Mouse (Mus musculus) megakaryocyte, embryonic 14.5 days (primary cell): ENCODE measurements at regions not wholly inside any gene's neighbourhood (a gene's known extent, or its start where the extent isn't known, plus 50 kb on each side); places are given as distances from the start of the nearest gene placed in this dataset.

Source experiments
- H3K27me3 ChIP-seq: replicated peaks from 2 replicates; pipeline ENCODE3; 2012; ENCODE audit warnings: inconsistent platforms
- H3K36me3 ChIP-seq: replicated peaks from 2 replicates; pipeline ENCODE3; 2012; ENCODE audit warnings: low read length, inconsistent platforms, mixed read lengths
- H3K4me1 ChIP-seq: 2 replicates; pipeline ENCODE4 v1.6.1; 2012; ENCODE audit warnings: inconsistent platforms
- H3K4me3 ChIP-seq: replicated peaks from 2 replicates; pipeline ENCODE3; 2012; ENCODE audit warnings: moderate library complexity, mild to moderate bottlenecking, inconsistent platforms
- H3K9me3 ChIP-seq: 2 replicates; pipeline ENCODE4 v1.6.1; 2012; ENCODE audit warnings: inconsistent platforms
- FLI1 ChIP-seq: IDR thresholded peaks from 2 replicates; pipeline ENCODE4 v1.6.1; 2012; ENCODE audit warnings: low read length, inconsistent platforms, mixed read lengths
- GATA1 ChIP-seq: IDR thresholded peaks from 3 replicates; pipeline ENCODE4 v1.6.1; 2012; ENCODE audit warnings: mixed read lengths, low read length, inconsistent platforms, borderline replicate concordance

DNA sequence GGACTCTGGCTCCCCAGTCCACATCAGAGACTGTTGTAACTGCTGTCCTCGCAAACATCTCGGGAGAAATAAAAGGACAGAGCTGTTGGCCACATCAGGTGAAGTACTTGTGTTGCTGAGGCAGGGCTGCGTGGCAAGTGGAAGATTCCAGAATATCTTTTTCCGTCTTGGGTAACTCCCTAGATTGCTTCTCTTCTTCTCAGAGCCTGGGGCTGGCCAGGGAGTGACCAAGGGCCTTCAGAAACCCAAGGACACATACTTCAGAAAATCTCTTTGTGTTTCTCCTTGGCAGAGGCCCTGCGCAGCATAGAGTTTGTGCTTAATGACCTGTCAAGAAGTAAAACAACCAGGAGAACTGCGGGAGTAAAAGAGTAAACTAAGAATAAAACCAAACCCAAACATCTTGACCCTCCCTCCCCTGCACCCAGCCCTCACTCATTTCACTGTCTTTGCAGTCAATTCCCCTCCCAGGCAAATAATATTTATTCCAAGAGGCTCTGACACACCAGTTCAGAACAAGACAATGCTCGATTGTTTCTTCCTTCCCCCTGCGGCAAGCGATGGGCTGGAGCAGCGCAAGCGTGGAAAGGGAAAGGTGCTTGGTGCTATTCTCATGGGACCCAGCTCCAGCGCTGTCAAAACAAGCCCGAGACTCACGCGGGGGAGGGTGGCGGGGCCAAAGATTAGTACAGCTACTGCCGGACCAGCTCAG is 223.6 kb upstream of the Tmem45b start:
- TF ChIP-seq FLI1 (no peak), GATA1 (no peak)
- no peaks in the 10 kb centered on the region for H3K4me1 ChIP-seq
- H3K9me3 ChIP-seq: 0 out of 2 replicates have a peak, but pooled peaks cover 6% of the 10 kb centered on the region
- no peaks in the 10 kb centered on the region for H3K36me3 ChIP-seq
- H3K27me3 ChIP-seq: peaks cover 5% of the 10 kb centered on the region
- H3K4me3 ChIP-seq: no peak overlapping the region

DNA sequence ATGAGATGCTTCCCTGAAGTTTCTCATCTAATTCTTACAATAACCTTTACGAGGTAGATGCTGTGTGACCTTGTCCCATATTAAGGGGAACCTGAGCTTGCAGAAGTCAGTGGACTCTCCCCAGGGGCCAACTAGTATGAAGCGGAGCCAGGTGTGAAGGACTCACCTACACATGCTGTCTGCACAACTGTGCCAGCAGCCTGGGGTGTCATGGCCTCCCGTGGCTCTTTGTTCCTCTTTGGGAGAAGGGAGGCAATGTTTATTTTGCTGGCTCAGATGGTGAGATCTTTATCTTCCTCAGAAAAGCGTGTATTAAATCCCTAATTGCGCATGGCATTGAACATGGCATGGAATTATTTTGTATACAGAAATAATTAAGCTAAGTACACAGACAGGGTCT is 222.2 kb upstream of the Tmem45b start:
- Histone ChIP-seq H3K36me3 (no peaks in the 10 kb centered on the region), H3K4me3 (no peak overlapping the region), H3K9me3 (0 out of 2 replicates have a peak, but pooled peaks cover 6% of the 10 kb centered on the region), H3K27me3 (peaks cover 5% of the 10 kb centered on the region), H3K4me1 (no peaks in the 10 kb centered on the region)
- TF ChIP-seq FLI1: no peak

DNA sequence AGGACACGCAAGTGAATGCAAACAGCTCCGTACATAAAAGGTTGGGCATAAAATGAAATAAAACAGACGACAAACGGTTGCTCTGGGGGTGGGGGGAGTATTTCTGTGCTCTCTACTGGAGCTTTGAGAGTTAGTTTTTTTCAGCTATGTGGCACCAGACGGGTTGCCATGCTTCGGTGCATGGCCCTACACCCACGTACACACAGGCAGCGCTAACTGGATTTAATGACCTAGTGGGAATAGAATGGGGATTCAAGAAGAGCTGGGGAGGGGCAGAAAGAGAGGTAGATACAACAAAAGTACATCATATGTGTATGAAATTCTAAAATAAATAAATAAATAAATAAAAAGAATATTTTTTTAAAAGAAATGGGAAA is 220.5 kb upstream of the Tmem45b start:
- Histone ChIP-seq H3K27me3 (peaks cover 5% of the 10 kb centered on the region), H3K4me3 (no peak overlapping the region), H3K9me3 (no peaks in the 10 kb centered on the region), H3K36me3 (no peaks in the 10 kb centered on the region), H3K4me1 (no peaks in the 10 kb centered on the region)
- TF ChIP-seq FLI1: no peak
- TF ChIP-seq GATA1: no peak

DNA sequence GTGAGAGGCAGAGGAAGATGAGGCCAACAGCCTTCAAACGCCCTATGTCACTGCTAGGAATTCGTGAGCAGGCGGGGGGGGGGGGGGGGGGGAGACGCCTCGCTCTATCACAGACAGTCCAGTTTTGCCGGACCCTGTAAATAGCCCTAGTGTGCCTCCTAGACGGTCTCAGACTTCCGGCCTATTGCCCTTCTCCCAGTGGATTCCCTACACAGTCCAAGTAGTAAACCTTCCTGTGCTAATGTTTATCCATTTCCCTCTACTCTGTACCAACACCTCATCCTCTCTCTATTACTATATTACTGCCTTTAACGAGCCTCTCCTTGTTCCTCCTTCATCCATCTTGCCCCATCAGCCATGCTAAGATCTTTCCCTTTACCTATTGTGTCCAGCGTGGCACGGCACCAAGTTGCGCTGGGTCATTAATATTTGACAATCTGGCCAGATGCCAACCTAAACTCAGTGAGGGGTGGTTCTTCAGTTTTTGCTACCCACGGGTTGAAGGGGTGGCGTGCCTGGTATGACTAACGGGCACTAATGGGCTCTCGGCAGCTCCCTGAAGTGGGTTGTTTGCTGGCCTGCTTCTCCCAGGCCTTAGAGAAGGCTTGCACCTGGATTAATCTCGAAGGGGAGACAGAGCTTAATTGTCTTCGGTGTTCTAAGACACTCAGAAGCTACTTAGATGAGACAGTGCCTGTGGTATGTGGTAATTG is 220.0 kb upstream of the Tmem45b start:
- Histone ChIP-seq H3K36me3 (no peaks in the 10 kb centered on the region), H3K27me3 (peaks cover 5% of the 10 kb centered on the region), H3K4me1 (no peaks in the 10 kb centered on the region), H3K4me3 (no peak overlapping the region), H3K9me3 (no peaks in the 10 kb centered on the region)
- TF ChIP-seq GATA1 (no peak), FLI1 (no peak)

DNA sequence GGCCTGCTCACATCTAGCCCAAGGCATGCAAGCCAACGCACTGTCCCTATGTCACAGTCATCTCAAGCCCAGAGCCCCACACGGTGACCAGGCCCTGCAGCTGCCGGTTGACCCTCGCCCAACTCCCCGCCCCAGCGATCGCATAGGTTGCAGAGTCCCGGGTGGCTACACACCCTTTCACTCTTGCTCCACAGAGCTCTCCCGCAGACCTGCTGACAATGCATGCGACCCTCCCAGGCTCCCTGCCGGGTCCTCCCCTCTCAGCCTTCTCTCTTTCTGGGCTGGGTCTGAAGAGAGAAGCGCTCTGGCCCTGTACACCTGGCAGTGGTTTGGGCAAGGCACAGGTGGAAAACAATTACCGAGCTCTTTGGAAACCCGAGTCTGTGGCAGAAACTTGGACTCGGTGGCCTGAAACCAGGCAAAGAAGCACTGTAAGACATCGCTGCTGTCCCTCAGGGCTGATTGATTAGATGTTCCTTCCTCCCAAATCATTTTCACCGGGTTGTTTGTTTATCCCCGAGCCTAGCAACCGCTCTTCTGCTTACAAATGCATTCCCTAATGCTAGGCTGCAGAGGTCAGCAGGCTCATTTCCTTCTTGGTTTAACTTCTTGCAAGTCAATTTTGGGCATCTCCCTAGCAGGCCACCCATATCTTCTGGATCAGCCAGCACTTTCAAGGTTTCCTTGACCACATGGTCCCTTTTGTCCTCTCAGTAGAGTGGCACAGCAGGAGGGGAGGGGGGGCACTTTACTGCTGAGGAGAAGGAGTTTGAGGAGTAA is 219.2 kb upstream of the Tmem45b start:
- no peaks in the 10 kb centered on the region for H3K4me1 ChIP-seq
- H3K36me3 ChIP-seq: no peaks in the 10 kb centered on the region
- TF ChIP-seq GATA1 (no peak), FLI1 (no peak)
- H3K9me3 ChIP-seq: no peaks in the 10 kb centered on the region
- H3K27me3 ChIP-seq: peaks cover 5% of the 10 kb centered on the region
- no peak overlapping the region for H3K4me3 ChIP-seq

DNA sequence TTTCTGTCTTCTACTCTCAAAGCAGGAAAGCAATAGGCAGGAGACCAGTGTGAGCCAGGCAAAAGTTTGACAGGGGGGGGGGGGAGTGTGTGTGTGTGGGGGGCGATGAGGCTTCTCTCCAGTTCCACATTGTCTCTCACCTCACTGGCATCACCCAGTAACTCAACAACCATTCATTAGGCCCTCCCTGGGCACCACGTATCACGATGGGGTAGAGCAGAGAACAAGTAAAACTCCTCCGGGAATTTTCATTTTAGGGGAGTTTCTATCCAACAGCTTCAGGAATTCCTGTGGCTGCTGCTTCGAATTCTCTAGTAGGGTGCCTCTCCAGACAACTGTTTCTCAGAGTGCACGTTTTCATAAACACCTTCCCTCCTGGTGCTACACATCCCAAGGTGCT is 218.6 kb upstream of the Tmem45b start:
- TF ChIP-seq FLI1 (no peak), GATA1 (no peak)
- no peak overlapping the region for H3K4me3 ChIP-seq
- peaks cover 5% of the 10 kb centered on the region for H3K27me3 ChIP-seq
- H3K36me3 ChIP-seq: no peaks in the 10 kb centered on the region
- H3K4me1 ChIP-seq: no peaks in the 10 kb centered on the region
- no peaks in the 10 kb centered on the region for H3K9me3 ChIP-seq

DNA sequence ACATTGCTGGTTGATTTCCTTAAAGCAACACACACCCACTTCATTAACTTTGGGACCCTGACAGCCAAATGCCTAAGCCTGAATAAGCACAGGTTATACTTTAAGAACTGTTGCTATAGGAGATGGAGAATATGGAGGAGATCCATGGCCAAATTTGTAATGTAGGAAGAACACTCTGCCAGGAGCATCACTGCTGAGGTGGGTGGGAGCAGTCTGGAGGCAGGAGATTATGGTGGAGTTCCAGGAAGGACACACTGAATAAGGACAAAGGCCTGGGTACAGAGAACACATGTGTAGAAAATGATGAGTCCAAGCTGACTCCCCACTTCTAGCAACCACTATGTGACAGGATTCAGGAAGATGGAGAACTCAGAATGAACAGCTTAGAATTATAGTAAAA is 212.9 kb upstream of the Tmem45b start:
- no peaks in the 10 kb centered on the region for H3K27me3 ChIP-seq
- TF ChIP-seq GATA1 (no peak), FLI1 (no peak)
- H3K9me3 ChIP-seq: no peaks in the 10 kb centered on the region
- H3K36me3 ChIP-seq: no peaks in the 10 kb centered on the region
- no peak overlapping the region for H3K4me3 ChIP-seq
- no peaks in the 10 kb centered on the region for H3K4me1 ChIP-seq

DNA sequence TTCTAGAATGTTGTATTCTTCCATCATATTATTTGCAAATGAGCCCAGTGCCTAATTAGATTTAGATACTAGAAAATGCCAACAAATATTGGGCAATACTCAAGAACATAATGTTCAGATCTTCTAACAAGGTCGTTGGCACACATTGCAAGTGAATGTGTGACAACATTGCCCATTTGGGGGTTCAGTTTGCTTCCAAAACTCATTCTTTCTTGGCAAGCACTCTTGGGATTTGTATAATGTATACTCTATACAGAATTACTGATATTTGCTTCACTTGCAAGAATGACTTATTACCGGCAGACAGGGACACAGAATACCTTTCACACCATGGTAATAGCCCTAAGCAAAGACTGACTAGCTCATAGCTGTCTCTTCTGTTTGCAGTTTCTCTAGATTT is 194.8 kb upstream of the Tmem45b start:
- Histone ChIP-seq H3K36me3 (no peaks in the 10 kb centered on the region), H3K27me3 (no peaks in the 10 kb centered on the region), H3K9me3 (no peaks in the 10 kb centered on the region), H3K4me3 (no peak overlapping the region), H3K4me1 (no peaks in the 10 kb centered on the region)
- TF ChIP-seq GATA1 (no peak), FLI1 (no peak)

DNA sequence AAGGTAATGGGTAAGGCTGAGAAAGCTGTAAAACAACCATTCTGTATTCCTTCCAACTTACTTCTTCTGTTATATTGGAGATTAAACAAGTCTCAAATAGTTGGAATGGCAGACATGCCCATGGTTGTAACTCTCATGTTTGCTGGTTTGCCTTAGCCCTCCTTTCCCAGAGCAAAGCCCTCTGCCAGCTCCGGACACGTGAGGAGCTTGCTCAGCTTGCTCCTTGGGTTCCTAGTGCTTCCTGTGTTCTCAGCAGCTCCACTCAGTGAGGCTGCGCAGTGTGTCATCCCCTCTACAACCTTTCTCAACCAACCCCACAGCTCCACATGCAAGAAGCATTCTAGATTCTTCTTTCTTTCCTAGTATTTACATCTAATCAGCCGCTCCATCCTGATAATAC is 193.3 kb upstream of the Tmem45b start:
- Histone ChIP-seq H3K27me3 (no peaks in the 10 kb centered on the region), H3K9me3 (no peaks in the 10 kb centered on the region), H3K36me3 (no peaks in the 10 kb centered on the region), H3K4me3 (no peak overlapping the region), H3K4me1 (no peaks in the 10 kb centered on the region)
- TF ChIP-seq FLI1: no peak
- TF ChIP-seq GATA1: no peak

DNA sequence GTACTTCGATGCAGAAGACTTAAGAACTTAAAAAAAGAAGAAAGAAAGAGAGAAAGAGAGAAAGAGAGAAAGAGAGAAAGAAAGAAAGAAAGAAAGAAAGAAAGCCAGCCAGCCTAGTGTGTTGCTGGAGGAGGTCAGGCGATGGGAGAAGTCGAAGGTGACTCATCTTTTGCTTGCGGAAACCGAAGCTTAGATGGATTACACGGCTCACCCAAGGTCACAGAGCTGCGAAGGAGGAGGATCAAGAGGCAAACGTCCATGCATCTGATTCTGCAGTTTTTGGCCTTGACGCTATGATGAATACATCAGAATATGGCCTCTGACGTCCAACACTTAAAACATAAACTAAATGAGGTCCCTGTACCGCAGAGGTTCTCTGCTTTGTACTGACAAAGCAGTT is 192.4 kb upstream of the Tmem45b start:
- Histone ChIP-seq H3K36me3 (no peaks in the 10 kb centered on the region), H3K4me1 (no peaks in the 10 kb centered on the region), H3K27me3 (no peaks in the 10 kb centered on the region), H3K9me3 (no peaks in the 10 kb centered on the region), H3K4me3 (no peak overlapping the region)
- no peak for TF ChIP-seq GATA1
- no peak for TF ChIP-seq FLI1
